Mouse (Mus musculus) layer of hippocampus, adult 8-10 months (tissue): ENCODE data around the gene Akr1d1. TPM values are rescaled to one million over a fixed set of nuclear protein-coding genes. Genes with fewer than 3 reads are reported as not detected.

ENCODE experiments used
- DNase-seq, 2 experiments: peaks; one replicate each; pipeline ENCODE4 v3.0.0; 2022; ENCODE audit warnings: low spot score in 2 of 2
- total RNA-seq, 4 experiments: library from RNA; stranded (reverse); gene quantifications; 2 replicates each; pipeline ENCODE4 v1.2.4; 2022

The Akr1d1 gene
- total RNA-seq, 4 experiments from 2014 or later: 0.11 to 0.13 TPM; not detected in 2

GRCm38 (mm10) chr6:37616136-37616535, 86.2 kb downstream of the Akr1d1 start:
- DNase-seq: no peak

GRCm38 (mm10) chr6:37617431-37618011, 87.5 kb downstream of the Akr1d1 start:
- no peak for DNase-seq

Other genes with a start within 250 kb of the Akr1d1 start
- 10 to 100 TPM; 76.6 to 92.9 (median 85.0) TPM for gene Dgki, start 230.0 kb upstream of the Akr1d1 start, total RNA-seq
- 10 to 100 TPM; 10.3 to 15.9 (median 12.8) TPM for gene Creb3l2, start 88.0 kb upstream of the Akr1d1 start, total RNA-seq